Mouse (Mus musculus): ENCODE data around the gene Hdgf.
A peak's percentile ranks its signal among the peaks of the same experiment; 100 is the strongest.

The Hdgf gene

DNA sequence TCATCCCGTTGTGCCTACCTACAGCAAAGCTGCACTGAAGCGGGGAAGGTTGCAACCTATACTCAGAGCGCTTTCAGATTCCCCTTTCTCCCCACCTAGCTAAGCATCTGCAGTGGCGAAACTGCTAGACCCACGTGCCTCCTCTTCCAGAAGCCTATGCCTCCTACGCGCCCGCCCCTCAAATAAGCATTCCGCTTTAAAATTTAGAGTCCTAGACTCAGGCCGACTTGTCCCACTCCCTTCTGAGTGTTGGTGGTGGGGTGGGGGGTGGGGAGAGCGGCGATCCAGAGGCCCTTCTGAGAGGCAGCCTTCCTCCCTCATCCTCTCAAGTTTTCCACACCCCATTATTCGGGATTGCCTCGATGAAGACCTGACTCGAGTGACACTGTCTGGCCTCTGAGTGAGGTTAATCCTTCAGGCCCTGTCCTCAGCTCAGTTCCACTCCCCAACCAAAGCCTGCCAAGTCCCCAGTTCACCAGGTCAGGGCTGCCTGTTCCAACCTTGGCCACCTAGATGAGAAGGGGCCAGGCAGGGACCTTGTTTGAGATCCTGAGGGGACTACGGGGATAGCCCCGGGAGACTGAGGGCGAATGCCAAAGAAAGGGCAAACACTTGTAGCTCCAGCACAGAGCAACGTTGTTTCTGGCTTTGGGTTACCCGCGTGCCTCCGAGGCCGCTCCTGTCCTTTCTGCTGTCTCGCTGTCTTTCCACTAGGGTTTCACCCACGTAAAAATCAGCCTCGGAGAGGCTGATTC is 41.1 kb downstream of the Hdgf start:
- peak; percentile 73 for DNase-seq

DNA sequence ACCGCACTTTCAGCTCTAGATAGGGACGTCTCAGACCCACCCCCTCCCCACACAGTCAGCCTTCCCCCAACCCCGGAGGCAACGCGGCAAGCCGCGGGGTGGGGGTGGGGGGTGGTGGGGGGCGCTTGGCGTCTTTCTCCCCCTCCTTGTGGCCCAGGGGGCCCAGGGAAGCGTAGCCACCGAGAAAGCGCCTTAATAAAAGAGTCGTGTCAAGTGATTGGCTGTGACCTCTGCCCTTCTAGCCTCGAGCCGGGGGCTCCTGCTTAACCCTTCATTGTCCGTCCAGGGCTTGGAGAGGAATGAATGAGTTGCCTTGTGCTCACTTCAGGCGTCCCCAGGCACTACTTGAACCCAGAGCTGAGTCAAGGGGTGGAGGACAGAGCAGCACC is 41.7 kb downstream of the Hdgf start:
- peak; percentile 94 for DNase-seq

DNA sequence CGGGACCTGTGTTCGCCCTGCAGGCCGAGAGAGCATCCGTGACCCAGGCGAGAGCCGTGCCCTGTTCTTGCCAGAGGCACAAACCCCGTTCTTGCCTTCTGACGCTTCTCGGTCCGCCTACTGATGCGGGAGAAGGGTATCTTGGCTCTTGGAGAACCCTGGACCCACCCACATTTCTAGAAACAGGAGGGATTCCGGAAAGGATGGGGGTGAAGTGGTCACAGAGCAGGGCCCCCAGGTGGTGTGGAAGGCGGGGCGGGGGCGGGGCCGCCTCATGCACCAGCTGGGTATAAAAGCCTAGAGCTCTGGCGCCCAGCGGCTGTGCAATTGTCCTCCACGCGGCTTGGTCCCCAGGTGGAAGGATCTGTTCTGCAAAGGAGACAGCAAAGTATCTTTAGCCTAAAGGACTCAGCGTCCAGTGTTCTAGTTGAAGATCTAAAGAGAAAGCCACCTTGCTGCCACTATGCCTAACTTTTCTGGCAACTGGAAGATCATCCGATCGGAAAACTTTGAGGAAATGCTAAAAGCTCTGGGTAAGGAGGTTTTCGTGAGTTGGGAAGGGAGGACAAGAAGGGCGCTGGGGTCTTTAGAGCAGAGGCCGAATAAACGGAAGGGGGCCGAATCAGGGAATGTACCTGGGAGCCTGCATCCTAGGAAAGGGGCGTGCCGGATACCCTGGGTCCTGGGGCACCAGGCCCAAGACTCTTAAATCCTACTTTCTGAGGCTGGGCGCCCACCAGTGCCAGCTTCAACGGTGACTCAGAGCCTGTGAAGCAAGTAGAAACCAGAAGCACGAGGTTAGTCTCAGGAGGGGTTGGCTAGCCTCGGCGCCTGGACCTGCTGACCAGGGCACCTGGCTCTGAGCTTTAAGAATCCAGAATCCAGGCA is 42.5 kb downstream of the Hdgf start, which contains the start of gene Crabp2:
Gene Crabp2, plus strand, starts transcription at position 289 of the 888 bp plus-strand sequence.
- DNase-seq: peak; percentile 86

DNA sequence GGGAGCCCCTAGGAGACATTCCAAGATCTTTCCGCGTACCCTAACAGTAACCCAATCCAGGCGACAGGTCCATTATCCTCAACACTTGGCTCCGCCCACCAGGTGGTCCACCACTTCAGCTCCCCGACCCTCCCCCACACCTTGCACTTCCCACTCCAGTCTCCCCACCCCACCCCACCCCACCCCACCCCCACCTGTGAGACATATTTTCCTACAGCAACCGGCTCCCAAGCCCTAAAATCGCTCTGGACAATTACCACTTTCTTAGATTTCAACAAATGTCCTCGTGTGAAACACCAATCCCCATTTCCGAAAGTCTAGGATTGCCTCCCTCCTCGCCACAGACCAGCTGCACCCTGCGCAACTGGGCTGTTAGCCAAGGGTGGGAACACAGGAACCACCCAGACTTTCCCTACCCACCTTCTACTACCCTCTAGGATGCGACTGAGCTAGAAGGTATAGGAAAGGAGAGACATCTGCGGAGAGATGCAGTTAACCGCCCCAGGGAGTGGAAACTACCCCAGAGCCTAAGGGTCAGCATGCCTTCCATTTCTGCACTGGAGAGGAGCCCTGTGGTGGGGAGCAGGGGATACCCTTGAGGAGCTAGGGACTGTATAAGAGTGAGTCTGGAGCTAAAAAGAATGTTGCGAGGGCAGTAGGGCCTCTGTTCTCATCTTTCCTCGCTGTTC is 43.3 kb downstream of the Hdgf start:
- DNase-seq: peak; percentile 76

DNA sequence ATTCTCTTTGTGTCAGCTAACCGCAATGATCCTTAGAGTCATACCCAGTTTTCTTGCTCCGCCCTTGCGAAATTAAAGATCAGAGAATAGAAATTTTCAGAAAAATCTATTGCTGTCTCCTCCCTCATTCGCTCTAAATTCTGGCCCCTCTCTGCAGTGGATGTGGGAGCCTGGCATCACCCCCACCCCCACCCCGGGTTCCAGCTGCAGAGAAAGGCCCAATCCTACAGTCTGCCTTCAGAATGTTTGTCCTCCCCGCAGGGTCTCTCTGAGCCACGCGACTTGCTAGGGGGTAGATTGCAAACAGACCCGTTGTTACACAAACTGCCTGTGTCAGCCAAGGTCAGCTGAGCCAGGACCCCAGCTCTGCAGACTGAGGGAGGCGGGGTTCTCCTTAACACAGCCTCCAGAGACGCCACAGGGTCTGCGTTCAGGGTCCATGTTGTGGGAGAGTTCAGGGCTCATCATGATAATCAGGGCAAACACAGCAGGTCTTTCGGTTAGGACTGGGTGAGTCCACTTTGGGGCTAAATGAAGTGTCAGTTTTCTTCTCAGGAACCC is 43.9 kb downstream of the Hdgf start:
- DNase-seq: peak; percentile 75

DNA sequence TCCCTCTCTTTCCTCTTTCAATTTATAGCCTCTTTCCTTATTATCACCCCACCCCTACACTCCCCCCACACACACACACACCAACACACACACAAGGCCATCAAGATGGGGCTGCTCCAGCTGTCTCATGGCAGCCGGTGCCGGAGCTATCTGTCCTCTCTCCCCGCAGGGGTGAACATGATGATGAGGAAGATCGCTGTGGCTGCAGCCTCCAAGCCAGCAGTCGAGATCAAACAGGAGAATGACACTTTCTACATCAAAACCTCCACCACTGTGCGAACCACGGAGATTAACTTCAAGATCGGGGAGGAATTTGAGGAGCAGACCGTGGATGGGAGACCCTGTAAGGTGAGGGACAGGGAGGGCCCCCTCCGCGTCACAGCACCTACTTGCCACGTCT is 45.8 kb downstream of the Hdgf start:
- DNase-seq: peak; percentile 25

DNA sequence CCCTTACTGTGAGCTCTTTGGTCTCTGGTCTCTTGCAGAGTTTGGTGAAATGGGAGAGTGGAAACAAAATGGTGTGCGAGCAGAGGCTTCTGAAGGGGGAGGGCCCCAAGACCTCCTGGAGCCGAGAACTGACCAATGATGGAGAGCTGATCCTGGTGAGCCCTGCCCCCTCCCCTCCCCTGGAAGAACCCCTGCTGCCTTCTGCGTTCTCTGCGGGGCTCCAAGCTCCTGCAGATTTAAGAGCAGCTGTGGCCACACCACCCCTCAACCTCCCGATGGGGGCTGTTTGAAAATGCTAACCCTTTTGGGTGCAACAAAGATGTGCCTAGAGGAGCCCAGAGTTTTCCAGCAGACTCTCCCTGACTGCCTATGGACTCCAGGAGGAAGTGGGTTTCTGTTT is 46.3 kb downstream of the Hdgf start:
- DNase-seq: peak; percentile 69

DNA sequence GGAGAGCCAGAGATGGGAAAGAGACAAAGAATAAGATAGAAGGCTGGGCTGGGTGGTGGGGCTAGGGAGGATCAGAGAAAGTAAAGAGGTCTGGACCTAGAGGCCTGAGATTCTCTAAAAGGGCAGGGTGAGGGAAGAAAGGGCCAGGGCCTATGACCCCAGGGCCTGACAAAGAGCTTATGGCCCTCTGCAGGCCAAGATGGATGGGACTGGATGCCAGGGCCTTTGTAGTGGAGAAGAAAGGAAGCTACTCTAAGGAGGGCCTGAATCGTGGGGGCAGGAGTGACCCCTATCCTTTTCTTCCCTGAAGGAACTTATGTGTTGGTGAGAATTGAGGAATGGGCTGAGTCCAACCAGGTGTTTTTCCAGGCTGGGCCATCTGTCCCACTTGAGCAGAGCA is 51.9 kb downstream of the Hdgf start:
- peak; percentile 55 for DNase-seq

DNA sequence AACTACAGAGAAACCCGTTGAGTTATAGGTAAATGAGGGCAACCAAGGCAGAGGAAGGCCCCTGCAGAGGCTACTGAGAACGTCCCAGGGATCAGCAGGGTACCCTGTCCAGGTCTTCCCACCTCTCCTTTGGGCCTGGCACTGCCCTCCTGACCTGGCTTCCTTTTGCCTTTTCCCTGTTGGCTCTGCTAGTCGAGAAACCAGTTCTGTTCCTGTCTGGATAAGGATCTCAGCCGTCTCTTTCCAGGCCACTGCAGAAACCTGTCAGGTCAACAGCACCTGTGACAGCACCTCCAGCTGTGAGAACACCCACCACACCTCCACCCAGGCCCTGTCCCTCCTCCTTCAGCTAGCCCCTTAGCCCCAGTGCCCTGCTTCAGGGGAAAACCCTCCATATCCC is 52.4 kb downstream of the Hdgf start:
- no peak for DNase-seq

DNA sequence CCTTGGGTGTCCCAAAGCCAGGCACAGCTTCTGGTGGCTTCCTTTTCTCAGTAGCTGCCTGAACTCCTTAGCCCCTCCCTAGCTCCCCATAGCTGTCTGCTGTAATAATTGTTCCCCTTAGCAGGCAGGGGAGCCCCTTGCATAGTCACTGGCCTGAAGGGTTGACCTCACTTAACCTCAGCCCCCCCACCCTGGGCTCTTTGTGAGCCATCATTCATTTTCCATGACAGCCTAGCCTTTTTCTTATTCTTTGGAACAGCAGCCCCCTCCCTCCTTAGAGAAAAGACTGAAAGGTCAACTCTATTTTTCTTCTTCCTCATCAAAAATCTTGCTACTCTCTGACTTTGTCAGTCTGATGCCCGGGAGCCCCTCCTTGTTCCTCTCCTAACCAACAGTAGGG is 52.8 kb downstream of the Hdgf start:
- peak; percentile 66 for DNase-seq

DNA sequence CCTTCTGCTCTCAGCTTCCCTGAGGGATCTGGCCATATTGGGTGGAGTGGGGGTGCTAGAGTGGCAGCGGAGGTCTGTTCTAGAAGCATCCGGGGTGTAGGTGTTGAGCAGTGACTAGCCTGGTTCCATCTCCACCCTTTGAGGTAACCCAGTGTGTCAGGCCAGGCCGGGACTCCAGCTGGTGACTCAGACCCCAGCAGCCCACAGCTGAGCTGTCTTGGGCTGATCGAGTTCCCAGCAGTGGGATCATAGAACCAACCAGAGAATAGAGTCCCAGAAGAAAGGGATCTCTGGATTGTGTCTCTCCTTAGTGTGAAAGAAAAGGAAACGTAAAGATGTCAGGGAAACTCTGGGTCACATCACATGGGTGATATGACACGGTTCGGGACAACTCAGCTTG is 53.2 kb downstream of the Hdgf start:
- no peak for DNase-seq

DNA sequence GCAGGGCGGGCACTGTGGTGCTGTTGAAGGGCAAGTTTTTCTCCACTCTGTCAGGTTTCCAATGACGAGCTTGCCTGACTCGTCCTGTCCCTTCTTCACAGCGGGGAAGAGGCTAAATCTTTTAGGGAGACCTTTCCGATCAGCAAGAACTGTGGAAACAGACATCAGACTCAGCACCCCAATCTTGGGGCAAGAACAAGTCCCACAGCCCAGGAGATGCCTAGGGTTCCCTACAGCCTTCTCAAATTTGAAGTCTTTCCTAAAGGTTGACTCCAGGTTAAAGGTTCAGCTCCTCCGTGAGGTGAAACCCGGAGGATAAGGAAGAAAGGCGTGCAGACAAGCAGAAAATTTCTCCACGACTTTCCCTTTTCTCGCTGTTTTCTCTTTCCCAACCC is 54.1 kb downstream of the Hdgf start:
- no peak for DNase-seq

DNA sequence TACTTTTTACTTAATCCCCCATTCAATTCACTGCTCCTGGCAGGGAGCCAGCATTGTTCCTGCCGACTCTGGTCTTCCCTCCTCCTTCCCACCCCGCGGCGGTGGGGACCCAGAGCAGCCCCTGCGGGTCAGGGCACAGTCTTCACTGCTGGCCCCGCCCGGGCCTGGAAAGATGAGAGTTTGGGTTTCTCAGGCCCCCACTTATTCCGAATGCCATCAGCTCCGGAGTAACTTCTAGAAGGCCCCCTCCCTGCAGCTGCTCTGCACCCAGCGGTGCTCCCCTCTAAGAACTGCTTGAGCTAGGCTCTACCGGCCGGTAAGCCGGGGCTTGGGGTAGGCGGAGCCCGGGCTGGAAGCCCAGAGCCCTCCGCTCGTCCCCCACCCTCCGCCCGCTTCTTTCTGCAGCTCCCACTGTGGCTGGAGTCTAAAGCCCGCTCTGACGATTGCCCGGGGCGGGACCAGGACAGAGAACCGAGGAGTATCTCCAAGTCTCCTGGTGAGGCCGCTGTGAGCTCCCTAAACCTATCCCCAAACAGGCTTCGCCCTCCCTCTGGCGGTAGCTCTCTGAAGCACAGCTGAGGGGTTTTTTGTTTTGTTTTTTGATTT is 54.6 kb downstream of the Hdgf start:
- DNase-seq: peak; percentile 98
